Mouse (Mus musculus): ENCODE measurements around the gene Pdxdc1.
A peak's percentile ranks its signal among the peaks of the same experiment; 100 is the strongest.

Pdxdc1 gene

GRCm38 (mm10) chr16:13840956-13841355 is 62.0 kb downstream of the Pdxdc1 start:
- no peak overlapping the region for H3K4me3 ChIP-seq (replicated peaks; ENCODE audit: low read length)
- H3K4me1 ChIP-seq (replicated peaks; ENCODE audit: low read depth, low read length) = 0 out of 2 replicates have a peak, but pooled peaks cover 3% of the 10 kb centered on the region
- TF ChIP-seq POU5F1 (IDR thresholded peaks at IDR 0.05; ENCODE audit: borderline replicate concordance, low read length) = no peak
- no peak for TF ChIP-seq NANOG (IDR thresholded peaks at IDR 0.05; ENCODE audit: borderline replicate concordance, low read length)
- TF ChIP-seq CTCF (conservative IDR thresholded peaks at IDR 0.05; ENCODE audit: low read length) = no peak
- no peaks in the 10 kb centered on the region for H3K9me3 ChIP-seq (ENCODE audit: low read length)
- peaks cover 91% of the 10 kb centered on the region for H3K36me3 ChIP-seq (ENCODE audit: insufficient read depth, low read length)
- no peaks in the 10 kb centered on the region for H3K27me3 ChIP-seq (ENCODE audit: insufficient read depth, low read length)

GRCm38 (mm10) chr16:13840056-13840455 is 62.9 kb downstream of the Pdxdc1 start:
- no peaks in the 10 kb centered on the region for H3K27me3 ChIP-seq (ENCODE audit: insufficient read depth, low read length)

GRCm38 (mm10) chr16:13834382-13834781 is 68.5 kb downstream of the Pdxdc1 start:
- peaks cover 99% of the 10 kb centered on the region for H3K36me3 ChIP-seq (ENCODE audit: insufficient read depth, low read length)
- no peaks in the 10 kb centered on the region for H3K9me3 ChIP-seq (ENCODE audit: low read length)
- peaks cover 6% of the 10 kb centered on the region; the same call in 1 of the 2 replicates for H3K4me1 ChIP-seq (replicated peaks; ENCODE audit: low read depth, low read length)
- no peaks in the 10 kb centered on the region for H3K27me3 ChIP-seq (ENCODE audit: insufficient read depth, low read length)
- H3K4me3 ChIP-seq (replicated peaks; ENCODE audit: low read length) = no peak overlapping the region
- TF ChIP-seq NANOG (IDR thresholded peaks at IDR 0.05; ENCODE audit: borderline replicate concordance, low read length) (no peak), POU5F1 (IDR thresholded peaks at IDR 0.05; ENCODE audit: borderline replicate concordance, low read length) (no peak), CTCF (conservative IDR thresholded peaks at IDR 0.05; ENCODE audit: low read length) (no peak)

More at GRCm38 (mm10) chr16:13840056-13840455, 62.9 kb downstream of the Pdxdc1 start:
- Histone ChIP-seq H3K9me3 (ENCODE audit: low read length) (no peaks in the 10 kb centered on the region), H3K36me3 (ENCODE audit: insufficient read depth, low read length) (peaks cover 94% of the 10 kb centered on the region), H3K4me3 (replicated peaks; ENCODE audit: low read length) (no peak overlapping the region), H3K4me1 (replicated peaks; ENCODE audit: low read depth, low read length) (0 out of 2 replicates have a peak, but pooled peaks cover 2% of the 10 kb centered on the region)
- TF ChIP-seq POU5F1 (IDR thresholded peaks at IDR 0.05; ENCODE audit: borderline replicate concordance, low read length) = no peak

GRCm38 (mm10) chr16:13831606-13832005 is 71.3 kb downstream of the Pdxdc1 start:
- H3K36me3 ChIP-seq (ENCODE audit: insufficient read depth, low read length) = peaks cover 97% of the 10 kb centered on the region
- no peaks in the 10 kb centered on the region for H3K9me3 ChIP-seq (ENCODE audit: low read length)
- TF ChIP-seq CTCF (conservative IDR thresholded peaks at IDR 0.05; ENCODE audit: low read length) (no peak), POU5F1 (IDR thresholded peaks at IDR 0.05; ENCODE audit: borderline replicate concordance, low read length) (no peak), NANOG (IDR thresholded peaks at IDR 0.05; ENCODE audit: borderline replicate concordance, low read length) (no peak)
- no peaks in the 10 kb centered on the region for H3K27me3 ChIP-seq (ENCODE audit: insufficient read depth, low read length)
- H3K4me1 ChIP-seq (replicated peaks; ENCODE audit: low read depth, low read length) = peaks cover 12% of the 10 kb centered on the region; the same call in 1 of the 2 replicates
- H3K4me3 ChIP-seq (replicated peaks; ENCODE audit: low read length) = no peak overlapping the region

- Histone ChIP-seq H3K36me3 (ENCODE audit: insufficient read depth, low read length) (peaks cover 97% of the 10 kb centered on the region), H3K27me3 (ENCODE audit: insufficient read depth, low read length) (no peaks in the 10 kb centered on the region), H3K4me1 (replicated peaks; ENCODE audit: low read depth, low read length) (peaks cover 22% of the 10 kb centered on the region), H3K9me3 (ENCODE audit: low read length) (no peaks in the 10 kb centered on the region), H3K4me3 (replicated peaks; ENCODE audit: low read length) (no peak overlapping the region)
- no peak for TF ChIP-seq NANOG (IDR thresholded peaks at IDR 0.05; ENCODE audit: borderline replicate concordance, low read length)
- TF ChIP-seq POU5F1 (IDR thresholded peaks at IDR 0.05; ENCODE audit: borderline replicate concordance, low read length) = no peak
- TF ChIP-seq CTCF (conservative IDR thresholded peaks at IDR 0.05; ENCODE audit: low read length) = peak; percentile 58
These were observed 72.5 kb downstream of the Pdxdc1 start for GRCm38 (mm10) chr16:13830444-13830843.

- H3K27me3 ChIP-seq (ENCODE audit: insufficient read depth, low read length) = no peaks in the 10 kb centered on the region
- H3K9me3 ChIP-seq (ENCODE audit: low read length) = no peaks in the 10 kb centered on the region
- TF ChIP-seq CTCF (conservative IDR thresholded peaks at IDR 0.05; ENCODE audit: low read length) (no peak), POU5F1 (IDR thresholded peaks at IDR 0.05; ENCODE audit: borderline replicate concordance, low read length) (no peak), NANOG (IDR thresholded peaks at IDR 0.05; ENCODE audit: borderline replicate concordance, low read length) (no peak)
These were observed 76.4 kb downstream of the Pdxdc1 start for GRCm38 (mm10) chr16:13826511-13826910.

GRCm38 (mm10) chr16:13825781-13826490 is 77.0 kb downstream of the Pdxdc1 start:
- Histone ChIP-seq H3K9me3 (ENCODE audit: low read length) (no peaks in the 10 kb centered on the region), H3K27me3 (ENCODE audit: insufficient read depth, low read length) (no peaks in the 10 kb centered on the region), H3K36me3 (ENCODE audit: insufficient read depth, low read length) (peaks cover 59% of the 10 kb centered on the region), H3K4me1 (replicated peaks; ENCODE audit: low read depth, low read length) (peaks cover 48% of the 10 kb centered on the region), H3K4me3 (replicated peaks; ENCODE audit: low read length) (no peak overlapping the region)
- TF ChIP-seq CTCF (conservative IDR thresholded peaks at IDR 0.05; ENCODE audit: low read length) (no peak), NANOG (IDR thresholded peaks at IDR 0.05; ENCODE audit: borderline replicate concordance, low read length) (no peak), POU5F1 (IDR thresholded peaks at IDR 0.05; ENCODE audit: borderline replicate concordance, low read length) (no peak)

More at GRCm38 (mm10) chr16:13826511-13826910, 76.4 kb downstream of the Pdxdc1 start:
- no peak overlapping the region for H3K4me3 ChIP-seq (replicated peaks; ENCODE audit: low read length)
- peaks cover 65% of the 10 kb centered on the region for H3K36me3 ChIP-seq (ENCODE audit: insufficient read depth, low read length)
- peaks cover 49% of the 10 kb centered on the region for H3K4me1 ChIP-seq (replicated peaks; ENCODE audit: low read depth, low read length)

- Histone ChIP-seq H3K4me1 (replicated peaks; ENCODE audit: low read depth, low read length) (peaks cover 72% of the 10 kb centered on the region), H3K27me3 (ENCODE audit: insufficient read depth, low read length) (no peaks in the 10 kb centered on the region), H3K36me3 (ENCODE audit: insufficient read depth, low read length) (peaks cover 27% of the 10 kb centered on the region), H3K9me3 (ENCODE audit: low read length) (no peaks in the 10 kb centered on the region), H3K4me3 (replicated peaks; ENCODE audit: low read length) (no peak overlapping the region)
- no peak for TF ChIP-seq CTCF (conservative IDR thresholded peaks at IDR 0.05; ENCODE audit: low read length)
- no peak for TF ChIP-seq POU5F1 (IDR thresholded peaks at IDR 0.05; ENCODE audit: borderline replicate concordance, low read length)
- no peak for TF ChIP-seq NANOG (IDR thresholded peaks at IDR 0.05; ENCODE audit: borderline replicate concordance, low read length)
These were observed 82.2 kb downstream of the Pdxdc1 start for GRCm38 (mm10) chr16:13820771-13821170.

Measured in E14TG2a.4 (cell line).